Mouse (Mus musculus) large intestine, adult 2 months (tissue): ENCODE results near the gene Ank2. TPM values are rescaled to one million over a fixed set of nuclear protein-coding genes. Genes with fewer than 3 reads are reported as not detected.

ENCODE experiments used
- DNase-seq: peaks from one replicate; pipeline ENCODE4 v3.0.0-alpha.2; 2012; ENCODE audit warnings: low read depth, low spot score
- WGBS: fragments of 180-500 bp; shearing (Covaris S2); methylation state at CpG from one replicate; pipeline ENCODE4 v1.1.7; 2018; 5-methylcytosine and 5-hydroxymethylcytosine counted together
- polyA plus RNA-seq: library from polyadenylated mRNA; depleted of rRNA; stranded (reverse); fragments of >200 nt; gene quantifications from 2 replicates; pipeline ENCODE4 v1.2.3, GENCODE M21; 2012

Ank2 gene
- polyA plus RNA-seq, 1 experiment, result 2.9 TPM

DNA sequence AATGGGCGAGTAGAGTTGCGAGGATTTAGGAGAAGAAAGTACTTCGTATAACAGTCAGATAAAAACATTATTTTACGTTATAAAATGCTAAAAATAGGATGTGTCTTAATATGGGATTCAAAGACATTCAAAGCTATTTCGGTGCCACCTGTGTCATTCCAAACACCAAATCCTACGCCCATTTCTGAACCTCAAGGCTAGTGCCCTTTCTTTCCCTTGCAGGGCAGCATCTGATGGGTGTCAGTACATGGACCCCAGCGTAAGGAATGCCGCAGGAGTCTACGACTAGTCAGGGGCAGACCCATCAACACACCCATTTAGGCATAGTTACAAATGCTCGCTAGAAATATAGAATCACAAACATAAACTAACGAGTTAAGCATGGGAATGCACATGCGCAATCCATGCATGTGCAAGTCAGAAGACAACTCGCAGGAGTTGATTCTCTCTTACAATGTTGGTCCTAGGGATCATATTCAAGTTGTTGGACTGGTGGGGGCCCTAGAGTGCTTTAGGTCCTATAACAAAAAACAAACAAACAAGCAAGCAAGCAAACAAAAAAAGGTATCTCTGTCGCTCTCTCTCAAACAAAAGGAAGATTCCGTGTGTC lies 240.6 kb downstream of the Ank2 start:
- DNase-seq, result no peak
- WGBS, result 44% methylated on average over 15 of the region's 15 CpGs

- under 1% methylated on average over 18 of the region's 18 CpGs for WGBS
- DNase-seq, result no peak
Observed at GRCm38 (mm10) chr3:127257969-127258368, 241.2 kb downstream of the Ank2 start.

GRCm38 (mm10) chr3:127257279-127257925 lies 241.7 kb downstream of the Ank2 start:
- WGBS, result 1% methylated on average over 13 of the region's 13 CpGs
- DNase-seq, result peak; percentile 4

- no peak for DNase-seq
- WGBS, result 74% methylated on average over 2 of the region's 2 CpGs
Observed at GRCm38 (mm10) chr3:127256681-127257080, 242.5 kb downstream of the Ank2 start.

DNA sequence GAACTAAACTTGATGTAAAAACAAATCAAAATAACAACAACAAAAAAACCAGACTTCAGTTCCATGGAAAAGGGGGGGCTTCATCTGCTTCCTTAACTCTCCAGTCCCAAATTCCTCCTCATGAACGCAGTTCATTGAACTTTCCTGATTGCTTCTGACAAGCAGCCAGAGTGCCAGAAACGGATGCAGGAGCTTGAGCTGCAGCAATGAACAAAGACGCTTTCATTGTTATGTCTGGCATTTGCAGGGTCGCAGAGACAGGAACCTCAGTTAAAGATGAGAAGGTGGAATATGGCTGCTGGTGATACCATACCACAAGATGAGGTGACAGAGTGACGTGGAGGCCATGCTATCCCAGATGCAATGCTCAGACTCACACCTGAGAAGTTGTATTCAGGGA lies 248.2 kb downstream of the Ank2 start:
- WGBS, result 68% methylated on average over 5 of the region's 5 CpGs
- no peak for DNase-seq

- DNase-seq, result no peak
Observed at GRCm38 (mm10) chr3:127248611-127249010, 250.5 kb downstream of the Ank2 start.

DNA sequence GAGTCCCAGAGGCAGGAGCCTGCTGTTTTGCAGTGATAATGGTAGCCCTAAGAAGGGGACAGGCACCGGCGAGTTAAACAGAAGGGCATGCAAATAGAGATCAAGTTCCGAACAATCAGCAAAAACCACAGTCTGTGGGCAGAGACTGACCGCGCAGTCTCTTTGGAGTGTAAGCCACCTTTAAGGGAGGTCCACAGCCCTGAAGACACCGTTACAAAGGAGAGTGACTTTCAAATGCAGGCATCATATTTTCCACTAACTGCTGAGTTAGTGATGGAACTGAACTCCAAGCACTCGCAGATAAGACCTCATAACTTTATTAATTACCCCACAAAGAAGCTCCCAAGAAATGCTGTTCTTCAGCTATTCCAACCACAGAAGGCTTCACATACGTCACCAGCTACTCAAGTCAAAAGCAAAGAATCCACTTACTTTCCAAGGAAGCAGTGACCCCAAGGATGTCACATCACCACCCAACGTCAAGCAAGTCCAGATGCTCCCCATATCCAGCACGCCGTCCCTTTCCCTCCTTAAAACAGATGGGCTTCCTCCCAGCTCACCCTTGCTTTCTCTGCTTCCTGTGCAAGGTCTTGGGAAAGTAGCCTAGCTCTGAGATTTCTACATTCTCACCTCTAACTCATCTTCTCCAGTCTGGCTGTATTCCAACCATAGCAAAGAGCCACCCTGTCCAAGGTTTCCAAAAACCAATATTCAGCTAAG lies 252.0 kb downstream of the Ank2 start:
- no peak for DNase-seq
- 82% methylated on average over 11 of the region's 11 CpGs for WGBS

GRCm38 (mm10) chr3:127243928-127244642 lies 255.1 kb downstream of the Ank2 start:
- DNase-seq, result no peak
- WGBS, result 53% methylated on average over 10 of the region's 10 CpGs

DNA sequence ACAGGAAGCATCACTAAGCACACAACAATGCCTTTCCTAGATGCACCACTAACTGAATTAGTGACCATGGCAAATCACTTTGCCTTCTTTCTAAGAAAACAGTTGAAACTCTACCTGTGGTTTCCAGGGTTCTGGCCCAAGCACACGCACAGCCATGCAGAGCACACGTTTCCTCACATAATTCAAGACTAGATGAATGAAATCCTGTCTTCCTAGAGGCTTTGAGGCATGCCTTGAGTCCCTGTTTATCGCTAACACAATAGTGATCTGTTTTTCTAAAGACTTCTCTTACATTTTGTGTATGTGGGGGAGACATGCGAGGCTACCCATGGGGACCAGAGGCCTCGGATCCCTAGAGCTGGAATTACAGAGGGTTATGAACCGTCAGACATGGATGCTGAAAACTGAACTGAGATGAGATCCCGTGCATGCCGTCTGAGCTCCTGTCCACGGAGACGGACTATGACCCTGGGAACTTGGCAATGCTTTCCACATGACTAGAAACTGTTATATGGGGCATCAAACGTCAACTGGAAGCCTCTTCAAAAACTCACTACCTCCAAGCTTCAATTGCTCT lies 256.8 kb downstream of the Ank2 start:
- no peak for DNase-seq
- 83% methylated on average over 11 of the region's 11 CpGs for WGBS

GRCm38 (mm10) chr3:127235271-127235670 lies 263.9 kb downstream of the Ank2 start:
- 84% methylated on average over 5 of the region's 5 CpGs for WGBS
- no peak for DNase-seq

DNA sequence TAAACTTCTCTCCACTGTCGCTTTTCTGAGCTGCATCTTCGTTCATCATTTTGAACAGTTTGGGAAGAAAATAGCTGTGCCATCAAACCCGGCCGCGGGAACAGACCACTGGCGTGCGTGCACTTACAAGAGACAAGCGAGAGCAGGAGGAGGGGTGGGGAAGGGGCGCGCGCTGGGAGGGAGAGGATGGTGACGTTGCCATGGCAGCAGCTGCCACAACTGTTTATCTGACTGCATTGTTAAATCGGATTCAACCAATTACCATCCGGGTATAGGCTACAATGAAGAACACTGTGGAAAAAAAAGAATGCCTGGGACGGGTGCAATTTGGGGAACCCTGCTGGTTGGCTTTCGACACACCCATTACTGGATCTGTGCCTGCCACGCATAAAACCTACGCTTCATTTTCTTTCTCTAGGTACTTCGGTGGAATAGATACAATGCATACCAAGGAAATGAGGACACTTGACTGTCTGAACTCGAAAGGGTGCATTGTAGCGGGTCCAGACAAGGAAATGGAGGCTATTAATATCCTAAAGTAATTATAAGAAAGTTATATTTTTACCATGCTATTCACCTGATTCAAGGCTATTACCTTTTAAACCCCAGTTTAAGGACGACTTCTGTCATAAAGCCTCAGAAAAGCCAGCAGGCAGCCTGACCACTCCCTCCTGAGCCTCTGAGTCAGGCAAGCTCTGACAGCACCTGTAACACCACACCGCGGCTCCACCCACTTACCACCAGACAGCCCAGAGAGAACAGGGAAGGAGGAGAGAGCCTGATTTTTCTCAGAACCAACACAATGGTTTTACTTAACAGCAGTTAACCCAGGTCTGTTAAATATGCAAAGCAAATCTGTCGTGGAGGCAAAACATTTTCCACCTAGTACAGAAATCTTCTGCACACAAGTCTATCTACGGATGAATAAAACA lies 273.1 kb downstream of the Ank2 start:
- DNase-seq, result no peak
- WGBS, result 4% methylated on average over 26 of the region's 26 CpGs

- WGBS, result 7% methylated on average over 16 of the region's 16 CpGs
- DNase-seq, result no peak
Observed at GRCm38 (mm10) chr3:127225167-127225798, 273.9 kb downstream of the Ank2 start.

GRCm38 (mm10) chr3:127224315-127225166 lies 274.6 kb downstream of the Ank2 start:
- DNase-seq, result no peak
- WGBS, result 63% methylated on average over 13 of the region's 13 CpGs

DNA sequence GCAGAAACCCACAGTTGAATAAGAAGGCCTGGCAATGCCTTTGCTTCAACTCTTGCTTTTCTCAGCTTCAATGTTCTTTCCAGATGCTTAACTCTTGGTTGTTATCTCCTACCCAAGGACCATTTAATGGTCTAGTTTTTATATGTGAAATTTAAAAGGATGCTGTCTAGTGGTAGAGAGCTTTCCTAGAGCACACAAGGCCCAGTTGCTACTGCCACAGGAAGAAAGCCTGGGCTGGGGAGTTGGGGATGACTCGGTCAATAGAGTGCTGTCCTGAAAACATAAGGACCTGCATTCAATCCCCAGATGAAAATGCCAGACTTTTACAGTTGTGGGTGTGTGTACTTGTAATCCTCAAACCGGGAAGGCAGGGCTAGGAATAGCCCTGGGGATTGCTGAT lies 277.1 kb downstream of the Ank2 start:
- WGBS, result 64% methylated on average over 2 of the region's 2 CpGs
- DNase-seq, result no peak

DNA sequence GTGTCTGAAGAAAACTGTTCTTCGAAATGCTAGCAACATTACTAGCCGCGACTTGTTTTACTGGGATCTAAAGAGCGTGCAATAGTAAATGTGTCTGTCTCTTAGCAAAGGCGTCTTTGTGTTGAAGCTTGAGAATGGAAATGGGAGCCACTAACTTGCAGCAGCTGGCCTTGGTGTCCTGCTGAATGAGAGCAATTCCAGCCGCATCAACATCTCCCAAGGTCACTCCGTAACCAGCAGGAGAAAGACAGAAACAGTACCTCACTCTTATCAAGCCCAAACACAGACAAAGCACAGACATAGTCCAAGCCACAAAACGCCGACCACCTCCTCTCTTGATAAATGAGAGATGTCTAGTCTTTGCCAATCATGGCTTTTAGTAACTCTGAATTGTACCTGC lies 278.3 kb downstream of the Ank2 start:
- 90% methylated on average over 9 of the region's 9 CpGs for WGBS
- DNase-seq, result no peak

GRCm38 (mm10) chr3:127213534-127213933 lies 285.6 kb downstream of the Ank2 start:
- 70% methylated on average over 5 of the region's 5 CpGs for WGBS
- no peak for DNase-seq

DNA sequence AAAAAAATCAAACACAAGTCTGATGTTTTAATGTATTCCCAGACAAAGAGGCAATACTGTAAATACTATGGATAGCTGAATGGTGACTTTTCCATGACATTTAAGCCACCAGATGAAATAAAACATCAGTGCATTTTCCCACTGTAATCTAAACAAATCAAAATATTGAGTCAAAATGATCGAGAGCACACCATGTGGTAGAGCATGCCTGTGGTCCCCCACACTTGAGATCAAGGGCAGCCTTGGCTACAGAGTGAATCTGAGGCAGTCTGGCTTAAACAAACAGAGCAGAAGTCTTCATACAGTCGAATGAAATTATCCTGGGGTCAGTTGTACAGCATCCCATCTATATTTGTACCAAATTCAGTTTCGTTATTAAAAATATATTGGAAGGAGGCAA lies 288.0 kb downstream of the Ank2 start:
- DNase-seq, result no peak
- WGBS, result 54% methylated on average over 3 of the region's 3 CpGs

DNA sequence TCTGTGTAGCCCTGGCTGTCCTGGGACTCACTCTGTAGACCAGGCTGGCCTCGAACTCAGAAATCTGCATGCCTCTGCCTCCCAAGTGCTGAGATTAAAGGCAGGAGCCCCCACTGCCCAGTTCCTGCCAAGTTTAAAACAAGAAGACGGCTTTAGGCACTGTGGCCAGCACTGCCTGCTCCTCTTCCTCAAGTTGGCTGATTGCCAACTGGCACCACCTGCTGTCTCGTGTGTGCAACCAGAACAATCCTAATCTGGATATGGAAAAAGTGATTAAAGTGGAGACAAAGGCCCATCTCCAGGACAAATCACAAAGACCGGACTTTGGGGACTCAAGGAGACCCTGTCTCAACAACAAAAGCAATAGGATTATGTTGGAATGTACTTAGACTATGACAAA lies 288.6 kb downstream of the Ank2 start:
- 40% methylated on average over 4 of the region's 4 CpGs for WGBS

More for the DNA sequence above, 288.6 kb downstream of the Ank2 start:
- no peak for DNase-seq
